Mouse (Mus musculus): ENCODE results near the gene Sf3b6. TPM values are rescaled to one million over a fixed set of nuclear protein-coding genes. Genes with fewer than 3 reads are reported as not detected.

The Sf3b6 gene
- total RNA-seq, 2 experiments from 2014 or later = 80.9 to 86.2 TPM

DNA sequence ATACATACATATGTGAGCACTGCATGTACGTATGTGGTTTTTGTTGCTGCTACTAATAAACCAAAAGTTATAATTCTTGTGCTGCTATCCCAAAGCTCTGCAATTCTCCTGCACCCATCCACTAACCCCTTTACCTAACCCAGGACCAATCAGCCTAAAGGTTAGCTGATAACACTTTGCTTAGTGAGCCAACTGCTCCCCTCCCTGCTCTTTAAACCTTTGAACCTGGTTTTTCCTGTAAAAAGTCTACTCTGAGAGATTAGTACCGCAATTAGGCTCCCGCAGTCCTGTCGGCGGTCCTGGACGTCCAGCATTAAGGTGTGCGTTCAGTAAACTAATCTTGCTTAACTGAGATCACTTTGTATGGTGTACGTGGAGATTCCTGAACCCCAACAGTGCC lies 58.3 kb downstream of the Sf3b6 start:
- intact Hi-C loops (cut with DNase I) = no loop called here
- no peak for DNase-seq (ENCODE audit: low spot score in 2 of 2)

Other genes with a start within 250 kb of the Sf3b6 start
- gene Itsn2, start 224.9 kb upstream of the Sf3b6 start, total RNA-seq (2021) = 10 to 100 TPM; 65.5 to 69.6 TPM
- gene Gm3625, start 224.6 kb upstream of the Sf3b6 start, total RNA-seq (2021) = not detected
- gene Fam228a, start 79.1 kb upstream of the Sf3b6 start, total RNA-seq (2021) = 1 to 10 TPM; 2.2 to 2.6 TPM
- 10 to 100 TPM in 1 of 2 experiments, 1 to 10 TPM in 1; 9.9 to 12.2 TPM for gene Pfn4, start 48.5 kb upstream of the Sf3b6 start, total RNA-seq (2021)
- 10 to 100 TPM; 13.8 to 22.5 TPM for gene Fam228b, start 48.3 kb upstream of the Sf3b6 start, total RNA-seq (2021)
- 10 to 100 TPM; 42.6 to 51.0 TPM for gene Fkbp1b, start 24.0 kb downstream of the Sf3b6 start, total RNA-seq (2021)
- gene Wdcp, start 25.8 kb downstream of the Sf3b6 start, total RNA-seq (2021) = 10 to 100 TPM; 11.8 to 12.1 TPM
- gene Mfsd2b, start 56.8 kb downstream of the Sf3b6 start, total RNA-seq (2021) = under 1 TPM; 0.80 to 0.87 TPM
- 10 to 100 TPM; 53.3 to 53.4 TPM for gene Ubxn2a, start 90.2 kb downstream of the Sf3b6 start, total RNA-seq (2021)
- 10 to 100 TPM; 25.6 to 33.2 TPM for gene Atad2b, start 99.8 kb downstream of the Sf3b6 start, total RNA-seq (2021)